Mouse (Mus musculus) lung, embryonic 14.5 days (tissue): Measurements from ENCODE around the gene Tsen54. TPM values are rescaled to one million over a fixed set of nuclear protein-coding genes. Genes with fewer than 3 reads are reported as not detected.

Source experiments
- ATAC-seq: fragments of 200-750 bp; cut with Nextera tagmentation; 2 replicates; pipeline ENCODE4 v1.8.0; 2017; ENCODE audit warnings: mild to moderate bottlenecking, moderate TSS enrichment, moderate library complexity; ENCODE audit not compliant: insufficient read depth
- DNase-seq: peaks from one replicate; pipeline ENCODE4 v3.0.0-alpha.2; 2015
- H3K27ac ChIP-seq: fragments of 300-500 bp; sonication (generic); 2 replicates; pipeline ENCODE4 v1.5.1; 2014; ENCODE audit warnings: low read depth, mild to moderate bottlenecking, moderate library complexity
- H3K27me3 ChIP-seq: fragments of 300-500 bp; sonication (generic); 2 replicates; pipeline ENCODE4 v1.6.1; 2014; ENCODE audit warnings: low read length, control low read depth; ENCODE audit not compliant: insufficient read depth
- H3K36me3 ChIP-seq: fragments of 300-500 bp; sonication (generic); 2 replicates; pipeline ENCODE4 v1.6.1; 2014; ENCODE audit warnings: control low read depth; ENCODE audit not compliant: insufficient read depth
- H3K4me1 ChIP-seq: fragments of 300-500 bp; sonication (generic); 2 replicates; pipeline ENCODE4 v1.6.1; 2014; ENCODE audit warnings: antibody characterized with exemption, control low read depth; ENCODE audit not compliant: insufficient read depth
- H3K4me2 ChIP-seq: fragments of 300-500 bp; sonication (generic); 2 replicates; pipeline ENCODE4 v1.6.1; 2014; ENCODE audit warnings: mild to moderate bottlenecking
- H3K4me3 ChIP-seq: fragments of 300-500 bp; sonication (generic); 2 replicates; pipeline ENCODE4 v1.5.1; 2014; ENCODE audit warnings: low read depth, low read length
- H3K9ac ChIP-seq: fragments of 300-500 bp; sonication (generic); 2 replicates; pipeline ENCODE4 v1.6.1; 2014
- H3K9me3 ChIP-seq: fragments of 300-500 bp; sonication (generic); 2 replicates; pipeline ENCODE4 v1.6.1; 2016; ENCODE audit warnings: low read depth, low read length, control low read depth
- CTCF ChIP-seq: IDR thresholded peaks from 2 replicates; pipeline ENCODE4 v1.5.1; 2016; ENCODE audit warnings: antibody characterized with exemption, low read depth
- WGBS: fragments of 180-500 bp; shearing (Covaris S2); extraction: QIAGEN DNeasy Blood & Tissue Kit; methylation state at CpG from one replicate; pipeline ENCODE4 v1.1.7; 2014; 5-methylcytosine and 5-hydroxymethylcytosine counted together
- polyA plus RNA-seq: library from polyadenylated mRNA; unstranded; fragments of >200 nt; fragmentation: Nextera tagmentation; extraction: Ambion mirVana; gene quantifications from 2 replicates; pipeline ENCODE4 v1.2.1, GENCODE M21; 2014

Gene Tsen54
- polyA plus RNA-seq, 1 experiment from 2014 or later: 35.0 TPM

DNA sequence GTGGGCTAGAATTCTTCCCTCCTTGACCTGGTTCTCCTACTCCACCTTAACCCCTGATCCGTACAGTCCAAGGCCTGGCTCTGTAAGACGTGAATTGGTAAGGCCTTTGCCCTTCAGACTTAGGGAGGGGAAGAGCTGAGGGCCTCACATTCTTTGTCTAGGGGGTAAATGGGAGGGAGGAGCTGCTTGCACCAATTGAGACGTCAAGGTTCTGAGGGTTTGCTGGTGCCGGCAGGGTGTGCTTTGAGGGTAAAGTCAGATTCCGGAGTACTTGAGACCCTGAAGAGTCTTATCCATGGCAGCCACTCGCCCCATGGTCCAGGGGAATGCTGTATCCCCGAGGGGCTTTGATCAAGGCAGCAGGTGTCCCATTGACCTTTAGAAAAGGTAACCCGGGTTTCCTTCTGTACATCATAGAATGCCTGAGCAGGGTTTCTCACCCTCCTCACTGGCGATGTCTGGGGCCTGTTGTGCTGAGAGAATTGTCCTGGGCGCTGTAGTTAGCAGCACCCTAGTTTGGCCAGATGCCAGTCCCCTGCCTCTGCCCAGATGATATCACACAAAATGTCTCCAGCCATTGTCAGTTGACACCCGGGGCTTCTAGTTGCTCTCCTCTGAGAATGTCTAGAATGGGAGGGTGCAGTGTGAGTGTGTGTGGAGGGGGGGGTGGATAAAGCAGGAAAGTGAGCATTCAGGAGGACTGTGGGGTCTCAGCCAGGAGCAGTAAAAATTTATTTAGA is 22.3 kb downstream of the Tsen54 start:
- Histone ChIP-seq H3K4me3 (no peak overlapping the region), H3K27ac (peak overlapping the region; percentile 85), H3K4me1 (peaks cover 42% of the 10 kb centered on the region), H3K27me3 (no peaks in the 10 kb centered on the region), H3K36me3 (no peaks in the 10 kb centered on the region), H3K9ac (no peak overlapping the region), H3K4me2 (peak overlapping the region; percentile 22; the same call in 1 of the 2 replicates), H3K9me3 (no peaks in the 10 kb centered on the region)
- TF ChIP-seq CTCF: no peak
- ATAC-seq (peak; percentile 30; the same call in 1 of the 2 replicates), DNase-seq (peak; percentile 53)
- 37% methylated on average over 11 of the region's 11 CpGs for WGBS

- WGBS: 74% methylated on average over 22 of the region's 22 CpGs
- Histone ChIP-seq H3K4me1 (peaks cover 45% of the 10 kb centered on the region), H3K9me3 (no peaks in the 10 kb centered on the region), H3K27ac (peak overlapping the region; percentile 85), H3K4me3 (no peak overlapping the region), H3K36me3 (no peaks in the 10 kb centered on the region), H3K9ac (no peak overlapping the region), H3K4me2 (no peak overlapping the region), H3K27me3 (no peaks in the 10 kb centered on the region)
- no peak for TF ChIP-seq CTCF
- ATAC-seq (no peak), DNase-seq (no peak)
Measured at GRCm38 (mm10) chr11:115837606-115838345, 23.3 kb downstream of the Tsen54 start.

DNA sequence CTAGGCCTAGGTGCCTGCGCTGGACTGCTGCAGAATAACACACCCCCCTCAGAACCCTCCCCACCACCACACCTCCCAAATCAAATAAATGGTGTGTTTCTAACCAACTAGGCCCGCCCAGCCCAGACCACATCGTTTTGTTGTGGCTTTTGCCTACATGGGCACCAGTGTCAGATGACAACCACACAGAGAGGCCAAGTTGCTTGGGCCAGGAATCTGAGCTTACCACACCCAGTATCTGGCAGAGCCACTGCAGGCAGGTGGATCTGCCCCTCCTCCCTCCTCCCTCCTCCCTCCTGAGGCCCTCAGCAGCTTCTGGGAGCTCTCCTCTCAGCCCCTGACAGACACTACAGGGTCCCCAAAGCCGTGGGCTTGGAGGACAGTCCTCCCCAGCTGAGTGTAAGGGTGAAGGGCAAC is 24.4 kb downstream of the Tsen54 start:
- DNase-seq: peak; percentile 39
- no peak for TF ChIP-seq CTCF
- no peaks in the 10 kb centered on the region for H3K36me3 ChIP-seq
- H3K27me3 ChIP-seq: no peaks in the 10 kb centered on the region
- peaks cover 48% of the 10 kb centered on the region for H3K4me1 ChIP-seq
- no peaks in the 10 kb centered on the region for H3K9me3 ChIP-seq
- peak overlapping the region; percentile 85 for H3K27ac ChIP-seq
- ATAC-seq: no peak
- peak overlapping the region; percentile 15; the same call in 1 of the 2 replicates for H3K4me2 ChIP-seq
- no peak overlapping the region for H3K4me3 ChIP-seq
- WGBS: 32% methylated on average over 4 of the region's 4 CpGs
- no peak overlapping the region for H3K9ac ChIP-seq

GRCm38 (mm10) chr11:115839732-115840131 is 25.2 kb downstream of the Tsen54 start:
- Histone ChIP-seq H3K4me1 (peaks cover 45% of the 10 kb centered on the region), H3K36me3 (0 out of 2 replicates have a peak, but pooled peaks cover 5% of the 10 kb centered on the region), H3K27ac (peak overlapping the region; percentile 84; the same call in 1 of the 2 replicates), H3K9ac (no peak overlapping the region), H3K27me3 (no peaks in the 10 kb centered on the region), H3K9me3 (no peaks in the 10 kb centered on the region), H3K4me2 (no peak overlapping the region), H3K4me3 (no peak overlapping the region)
- 51% methylated on average over 3 of the region's 3 CpGs for WGBS
- DNase-seq (no peak), ATAC-seq (no peak)
- TF ChIP-seq CTCF: no peak

DNA sequence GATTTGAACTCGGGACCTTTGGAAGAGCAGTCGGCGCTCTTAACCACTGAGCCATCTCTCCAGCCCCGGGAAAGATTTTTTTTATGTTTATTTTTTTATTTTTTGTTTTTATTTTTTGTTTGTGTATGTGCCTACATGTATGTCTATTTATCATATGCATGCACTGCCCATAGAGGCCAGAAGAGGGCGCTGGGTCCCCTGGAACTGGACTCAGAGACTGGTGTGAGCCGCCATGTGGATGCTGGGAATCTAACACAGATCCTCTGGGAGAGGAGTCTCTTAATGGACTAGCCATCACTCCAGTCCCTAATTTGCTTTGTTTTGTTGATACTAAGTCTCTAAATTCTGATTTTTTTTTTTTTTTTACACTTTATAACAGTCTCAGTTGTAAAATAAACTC is 26.5 kb downstream of the Tsen54 start:
- peak; percentile 41 for TF ChIP-seq CTCF
- ATAC-seq (no peak), DNase-seq (no peak)
- H3K4me3 ChIP-seq: no peak overlapping the region
- peak overlapping the region; percentile 87 for H3K27ac ChIP-seq
- H3K4me2 ChIP-seq: no peak overlapping the region
- no peak overlapping the region for H3K9ac ChIP-seq
- no peaks in the 10 kb centered on the region for H3K27me3 ChIP-seq
- 0 out of 2 replicates have a peak, but pooled peaks cover 3% of the 10 kb centered on the region for H3K9me3 ChIP-seq
- H3K36me3 ChIP-seq: peaks cover 17% of the 10 kb centered on the region
- 81% methylated on average over 6 of the region's 6 CpGs for WGBS
- peaks cover 45% of the 10 kb centered on the region for H3K4me1 ChIP-seq

DNA sequence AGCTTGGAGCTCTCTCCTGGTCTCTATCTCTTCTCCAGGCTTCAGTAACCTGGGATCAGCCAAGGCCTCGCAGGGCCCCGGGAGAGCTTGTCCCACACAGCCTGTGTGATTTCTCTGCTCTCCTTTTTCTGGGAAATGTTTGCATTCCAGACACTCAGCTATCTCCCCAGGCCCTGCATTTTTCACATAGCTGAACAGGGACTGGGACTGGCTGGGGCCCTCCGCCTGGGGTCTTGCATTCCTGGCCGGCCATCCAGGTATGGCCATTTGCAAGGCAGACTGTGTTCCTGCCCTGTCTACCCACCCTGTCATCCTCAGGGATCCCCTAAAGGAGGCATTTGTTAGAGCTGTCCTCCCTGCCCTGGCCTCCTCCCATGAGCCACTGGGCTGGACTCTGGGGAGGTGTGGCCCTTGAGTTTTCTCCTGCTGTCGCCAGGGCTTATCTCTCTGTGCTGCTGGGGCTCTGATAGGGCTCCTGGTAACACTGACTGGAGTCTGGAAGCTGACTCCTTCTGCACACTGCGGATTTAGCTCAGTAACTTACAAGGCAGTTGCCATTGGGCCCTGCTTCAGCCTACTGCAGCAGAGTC is 27.5 kb downstream of the Tsen54 start:
- no peak for TF ChIP-seq CTCF
- Histone ChIP-seq H3K4me1 (peaks cover 45% of the 10 kb centered on the region), H3K4me3 (no peak overlapping the region), H3K4me2 (peak overlapping the region; percentile 24; the same call in 1 of the 2 replicates), H3K27me3 (no peaks in the 10 kb centered on the region), H3K9me3 (0 out of 2 replicates have a peak, but pooled peaks cover 3% of the 10 kb centered on the region), H3K36me3 (peaks cover 20% of the 10 kb centered on the region), H3K27ac (peak overlapping the region; percentile 87), H3K9ac (peak overlapping the region; percentile 21; the same call in 1 of the 2 replicates)
- ATAC-seq: peak; percentile 75
- peak; percentile 71 for DNase-seq
- whole genome bisulfite sequencing: 10% methylated on average over 6 of the region's 6 CpGs
